Mouse (Mus musculus): Measurements from ENCODE around the gene Ubac2. TPM values are rescaled to one million over a fixed set of nuclear protein-coding genes. Genes with fewer than 3 reads are reported as not detected.
A peak's percentile ranks its signal among the peaks of the same experiment; 100 is the strongest.

Gene Ubac2
- polyA plus RNA-seq, 1 experiment from 2014 or later, result 25.5 TPM

- Histone ChIP-seq H3K4me1 (peaks cover 30% of the 10 kb centered on the region), H3K4me2 (no peak overlapping the region), H3K9ac (no peak overlapping the region), H3K4me3 (no peak overlapping the region), H3K27me3 (replicated peaks) (no peaks in the 10 kb centered on the region), H3K27ac (no peak overlapping the region), H3K9me3 (replicated peaks) (no peaks in the 10 kb centered on the region), H3K36me3 (peaks cover 28% of the 10 kb centered on the region)
- 69% methylated on average over 8 of the region's 8 CpGs for WGBS (ENCODE audit: insufficient replicate concordance)
- no peak for ATAC-seq
Measured at GRCm38 (mm10) chr14:121999455-121999854, 121.0 kb downstream of the Ubac2 start.

- WGBS (ENCODE audit: insufficient replicate concordance), result 87% methylated on average over 17 of the region's 17 CpGs
- no peaks in the 10 kb centered on the region for H3K9me3 ChIP-seq (replicated peaks)
- no peak overlapping the region for H3K4me2 ChIP-seq
- no peak overlapping the region for H3K4me3 ChIP-seq
- H3K9ac ChIP-seq, result no peak overlapping the region
- peaks cover 19% of the 10 kb centered on the region for H3K36me3 ChIP-seq
- peaks cover 19% of the 10 kb centered on the region for H3K4me1 ChIP-seq
- ATAC-seq, result no peak
- no peaks in the 10 kb centered on the region for H3K27me3 ChIP-seq (replicated peaks)
- no peak overlapping the region for H3K27ac ChIP-seq
Measured at GRCm38 (mm10) chr14:122000346-122001105, 122.1 kb downstream of the Ubac2 start.

- Histone ChIP-seq H3K27me3 (replicated peaks) (no peaks in the 10 kb centered on the region), H3K4me3 (no peak overlapping the region), H3K36me3 (peaks cover 8% of the 10 kb centered on the region; the same call in 1 of the 2 replicates), H3K9ac (no peak overlapping the region), H3K27ac (no peak overlapping the region), H3K4me2 (no peak overlapping the region), H3K9me3 (replicated peaks) (no peaks in the 10 kb centered on the region), H3K4me1 (peaks cover 16% of the 10 kb centered on the region)
- 73% methylated on average over 7 of the region's 7 CpGs for WGBS (ENCODE audit: insufficient replicate concordance)
- no peak for ATAC-seq
Measured at GRCm38 (mm10) chr14:122002224-122002623, 123.8 kb downstream of the Ubac2 start.

GRCm38 (mm10) chr14:122003812-122004211 lies 125.4 kb downstream of the Ubac2 start:
- Histone ChIP-seq H3K4me1 (peaks cover 22% of the 10 kb centered on the region), H3K4me2 (no peak overlapping the region)

GRCm38 (mm10) chr14:122008261-122008660 lies 129.8 kb downstream of the Ubac2 start:
- Histone ChIP-seq H3K36me3 (peaks cover 8% of the 10 kb centered on the region; the same call in 1 of the 2 replicates), H3K9me3 (replicated peaks) (no peaks in the 10 kb centered on the region), H3K9ac (no peak overlapping the region), H3K4me3 (no peak overlapping the region), H3K4me2 (no peak overlapping the region), H3K27me3 (replicated peaks) (no peaks in the 10 kb centered on the region), H3K4me1 (peaks cover 38% of the 10 kb centered on the region), H3K27ac (no peak overlapping the region)
- 68% methylated on average over 4 of the region's 4 CpGs for WGBS (ENCODE audit: insufficient replicate concordance)
- no peak for ATAC-seq

More at GRCm38 (mm10) chr14:122003812-122004211, 125.4 kb downstream of the Ubac2 start:
- Histone ChIP-seq H3K9me3 (replicated peaks) (no peaks in the 10 kb centered on the region), H3K9ac (no peak overlapping the region), H3K36me3 (peaks cover 4% of the 10 kb centered on the region; the same call in 1 of the 2 replicates), H3K27ac (no peak overlapping the region), H3K4me3 (no peak overlapping the region), H3K27me3 (replicated peaks) (no peaks in the 10 kb centered on the region)
- peak; percentile 82 for ATAC-seq

GRCm38 (mm10) chr14:122009502-122009901 lies 131.1 kb downstream of the Ubac2 start:
- no peak overlapping the region for H3K27ac ChIP-seq
- H3K27me3 ChIP-seq (replicated peaks), result no peaks in the 10 kb centered on the region
- H3K36me3 ChIP-seq, result peaks cover 8% of the 10 kb centered on the region; the same call in 1 of the 2 replicates
- H3K9me3 ChIP-seq (replicated peaks), result no peaks in the 10 kb centered on the region
- H3K9ac ChIP-seq, result no peak overlapping the region
- H3K4me2 ChIP-seq, result no peak overlapping the region
- 70% methylated on average over 13 of the region's 13 CpGs for WGBS (ENCODE audit: insufficient replicate concordance)
- no peak for ATAC-seq
- peaks cover 35% of the 10 kb centered on the region for H3K4me1 ChIP-seq
- H3K4me3 ChIP-seq, result no peak overlapping the region

GRCm38 (mm10) chr14:122010301-122010700 lies 131.9 kb downstream of the Ubac2 start:
- no peak overlapping the region for H3K9ac ChIP-seq
- no peaks in the 10 kb centered on the region for H3K9me3 ChIP-seq (replicated peaks)
- no peak for ATAC-seq
- H3K4me1 ChIP-seq, result peaks cover 35% of the 10 kb centered on the region
- no peak overlapping the region for H3K4me2 ChIP-seq
- no peaks in the 10 kb centered on the region for H3K27me3 ChIP-seq (replicated peaks)
- no peak overlapping the region for H3K27ac ChIP-seq
- WGBS (ENCODE audit: insufficient replicate concordance), result 79% methylated on average over 7 of the region's 7 CpGs
- no peak overlapping the region for H3K4me3 ChIP-seq
- H3K36me3 ChIP-seq, result peaks cover 8% of the 10 kb centered on the region; the same call in 1 of the 2 replicates

GRCm38 (mm10) chr14:122011768-122012167 lies 133.3 kb downstream of the Ubac2 start:
- H3K27me3 ChIP-seq (replicated peaks), result no peaks in the 10 kb centered on the region
- peaks cover 8% of the 10 kb centered on the region; the same call in 1 of the 2 replicates for H3K36me3 ChIP-seq
- peaks cover 35% of the 10 kb centered on the region for H3K4me1 ChIP-seq
- 0 out of 2 replicates have a peak overlapping the region, but pooled peaks have one; percentile 11 for H3K27ac ChIP-seq
- 74% methylated on average over 8 of the region's 8 CpGs for WGBS (ENCODE audit: insufficient replicate concordance)
- H3K9me3 ChIP-seq (replicated peaks), result no peaks in the 10 kb centered on the region
- no peak overlapping the region for H3K4me3 ChIP-seq
- no peak overlapping the region for H3K4me2 ChIP-seq
- no peak for ATAC-seq
- no peak overlapping the region for H3K9ac ChIP-seq

- Histone ChIP-seq H3K36me3 (peaks cover 8% of the 10 kb centered on the region; the same call in 1 of the 2 replicates), H3K4me3 (no peak overlapping the region), H3K9ac (no peak overlapping the region), H3K9me3 (replicated peaks) (no peaks in the 10 kb centered on the region), H3K27ac (0 out of 2 replicates have a peak overlapping the region, but pooled peaks have one; percentile 11), H3K4me1 (peaks cover 35% of the 10 kb centered on the region), H3K27me3 (replicated peaks) (no peaks in the 10 kb centered on the region), H3K4me2 (no peak overlapping the region)
- ATAC-seq, result peak; percentile 36; the same call in 1 of the 2 replicates
- WGBS (ENCODE audit: insufficient replicate concordance), result 22% methylated on average over 5 of the region's 5 CpGs
Measured at GRCm38 (mm10) chr14:122012193-122012592, 133.8 kb downstream of the Ubac2 start.

GRCm38 (mm10) chr14:122012814-122013213 lies 134.4 kb downstream of the Ubac2 start:
- Histone ChIP-seq H3K9me3 (replicated peaks) (no peaks in the 10 kb centered on the region), H3K27me3 (replicated peaks) (no peaks in the 10 kb centered on the region), H3K4me1 (peaks cover 35% of the 10 kb centered on the region), H3K36me3 (peaks cover 8% of the 10 kb centered on the region; the same call in 1 of the 2 replicates), H3K27ac (0 out of 2 replicates have a peak overlapping the region, but pooled peaks have one; percentile 11), H3K9ac (no peak overlapping the region), H3K4me2 (peak overlapping the region; percentile 41; the same call in 1 of the 2 replicates), H3K4me3 (no peak overlapping the region)
- no peak for ATAC-seq
- 49% methylated on average over 13 of the region's 13 CpGs for WGBS (ENCODE audit: insufficient replicate concordance)

GRCm38 (mm10) chr14:122013417-122013951 lies 135.1 kb downstream of the Ubac2 start:
- Histone ChIP-seq H3K4me3 (no peak overlapping the region), H3K27ac (peak overlapping the region; percentile 11), H3K4me1 (peaks cover 32% of the 10 kb centered on the region), H3K27me3 (replicated peaks) (no peaks in the 10 kb centered on the region), H3K36me3 (peaks cover 7% of the 10 kb centered on the region; the same call in 1 of the 2 replicates), H3K9ac (no peak overlapping the region), H3K4me2 (peak overlapping the region; percentile 41), H3K9me3 (replicated peaks) (no peaks in the 10 kb centered on the region)
- peak; percentile 59 for ATAC-seq
- WGBS (ENCODE audit: insufficient replicate concordance), result 24% methylated on average over 14 of the region's 14 CpGs

- Histone ChIP-seq H3K27me3 (replicated peaks) (no peaks in the 10 kb centered on the region), H3K4me1 (peaks cover 30% of the 10 kb centered on the region), H3K9me3 (replicated peaks) (no peaks in the 10 kb centered on the region), H3K9ac (no peak overlapping the region), H3K36me3 (peaks cover 17% of the 10 kb centered on the region), H3K27ac (no peak overlapping the region), H3K4me2 (no peak overlapping the region), H3K4me3 (no peak overlapping the region)
- 79% methylated on average over 2 of the region's 2 CpGs for WGBS (ENCODE audit: insufficient replicate concordance)
- no peak for ATAC-seq
Measured at GRCm38 (mm10) chr14:122017958-122018357, 139.5 kb downstream of the Ubac2 start.

Measured in liver, embryonic 12.5 days (tissue).